Mouse (Mus musculus) CD4-positive, CD25-positive, alpha-beta regulatory T cell, adult 4 months (primary cell): ENCODE results near the gene Faap24. TPM values are rescaled to one million over a fixed set of nuclear protein-coding genes. Genes with fewer than 3 reads are reported as not detected.

Source experiments
- ATAC-seq: one replicate; pipeline ENCODE4 v1.8.0; 2017
- polyA plus RNA-seq, 2 experiments: library from polyadenylated mRNA; unstranded; fragments of 100-300 nt; shearing (Covaris generic); gene quantifications; one replicate each; pipeline ENCODE4 v1.2.1; 2017

Gene Faap24
- polyA plus RNA-seq = 10 to 100 TPM; 34.0 to 40.4 TPM

DNA sequence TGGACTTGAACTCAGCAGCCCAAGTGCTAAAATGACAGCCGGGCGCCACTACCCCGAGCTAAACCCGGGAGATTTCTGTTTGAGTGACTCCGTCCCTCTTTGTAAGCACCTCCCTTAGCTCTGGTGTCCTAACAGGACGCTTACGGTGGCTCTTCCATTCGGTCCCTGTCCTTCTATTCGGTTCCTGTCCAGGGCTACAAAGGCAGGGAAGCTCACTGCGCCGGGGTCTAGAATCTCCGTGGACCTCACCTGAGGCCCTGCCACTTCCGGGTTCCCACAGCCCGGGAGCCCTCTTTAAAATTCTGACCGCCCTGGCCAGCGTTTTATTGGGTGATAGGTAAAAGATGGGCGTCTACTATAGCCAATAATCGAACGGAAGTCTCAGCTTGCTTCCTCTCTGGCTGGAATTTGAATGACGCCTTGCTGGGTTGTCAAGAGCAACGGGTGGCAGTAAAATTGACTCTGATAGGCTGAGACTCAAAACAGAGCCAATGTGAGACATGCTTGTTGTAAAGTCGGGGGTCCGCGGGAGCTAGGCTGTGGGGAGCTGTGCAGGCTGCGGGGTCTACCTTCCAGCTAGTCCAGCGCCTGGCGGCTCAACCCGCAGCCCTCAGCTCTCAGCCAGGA lies at the start of gene Faap24, which contains the start of gene Cep89:
Gene Faap24, minus strand, starts transcription at position 295 of the 627 bp plus-strand sequence.
Gene Cep89, plus strand, starts transcription at position 494 of the 627 bp plus-strand sequence.
- ATAC-seq = peak; percentile 98

DNA sequence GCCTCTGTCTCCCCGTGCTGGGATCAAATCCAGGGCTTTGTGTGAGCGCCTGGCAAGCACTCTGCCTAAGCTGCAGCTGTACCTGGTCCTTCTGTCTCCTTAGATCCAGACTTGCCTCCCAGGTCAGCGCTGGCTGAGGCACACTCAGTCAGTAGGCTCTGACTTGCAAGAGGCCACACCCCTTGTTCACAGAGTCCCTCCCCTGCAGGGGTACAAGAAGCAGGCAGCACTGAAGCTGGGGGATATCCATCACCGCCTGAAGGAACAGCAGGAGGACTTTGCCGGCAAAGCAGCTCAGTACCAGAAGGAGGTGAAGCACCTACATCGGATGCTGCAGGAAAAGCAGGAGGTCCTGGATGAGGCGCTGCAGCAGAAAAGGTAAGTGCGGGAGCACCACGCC lies 38.6 kb upstream of the Faap24 start:
- ATAC-seq = no peak

DNA sequence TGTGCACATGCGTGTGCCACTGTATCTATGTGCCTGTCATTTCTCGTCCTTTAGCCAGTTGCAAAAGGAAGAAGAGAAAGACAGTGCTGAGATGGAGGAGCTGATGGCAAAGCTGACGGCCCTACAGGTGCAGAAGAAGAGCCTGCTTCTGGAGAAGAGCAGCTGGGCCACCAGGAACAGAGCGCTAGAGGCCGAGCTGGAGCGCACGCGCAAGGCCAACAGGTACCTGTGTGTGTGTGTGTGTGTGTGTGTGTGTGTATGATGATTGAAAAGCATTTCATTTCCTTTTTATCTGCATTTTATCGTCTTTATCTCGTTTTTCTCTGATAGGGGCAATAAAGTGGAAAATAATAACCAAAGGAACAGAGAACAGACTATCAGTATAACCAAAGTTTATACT lies 31.5 kb upstream of the Faap24 start:
- no peak for ATAC-seq

DNA sequence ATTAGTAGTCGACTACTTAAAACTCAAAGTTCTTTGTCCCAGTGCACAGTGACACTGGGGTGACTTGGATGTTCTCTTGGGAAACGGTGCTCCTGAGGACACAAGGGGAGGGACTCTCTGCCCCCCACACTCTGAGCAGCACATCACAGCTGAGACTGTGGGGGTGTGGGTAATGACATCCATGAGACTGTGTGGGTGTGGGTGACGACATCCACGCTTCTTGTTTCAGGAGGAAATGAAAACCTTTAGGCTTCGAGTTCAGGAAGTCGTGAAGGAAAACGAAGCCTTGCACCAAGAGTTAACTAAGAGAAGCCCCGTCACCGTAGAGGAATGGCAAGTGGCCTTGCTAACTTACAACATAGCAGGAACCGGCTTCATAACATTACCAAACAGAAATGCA lies 26.4 kb upstream of the Faap24 start:
- no peak for ATAC-seq

DNA sequence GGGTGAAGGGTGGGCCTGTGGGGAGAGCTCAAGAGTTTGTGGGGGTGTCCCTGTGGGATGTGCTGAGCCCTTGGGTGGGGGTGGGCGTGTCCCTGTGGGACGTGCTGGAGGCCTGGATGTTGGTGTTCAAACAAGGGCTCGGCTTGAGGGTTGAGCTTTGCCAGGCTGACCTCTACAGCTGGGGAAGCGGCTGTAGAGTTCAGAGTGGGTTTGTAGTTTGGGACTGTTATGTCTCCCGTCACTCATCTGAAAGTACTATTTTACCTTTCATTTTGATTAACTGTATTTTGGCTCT lies 20.0 kb upstream of the Faap24 start:
- ATAC-seq = no peak

DNA sequence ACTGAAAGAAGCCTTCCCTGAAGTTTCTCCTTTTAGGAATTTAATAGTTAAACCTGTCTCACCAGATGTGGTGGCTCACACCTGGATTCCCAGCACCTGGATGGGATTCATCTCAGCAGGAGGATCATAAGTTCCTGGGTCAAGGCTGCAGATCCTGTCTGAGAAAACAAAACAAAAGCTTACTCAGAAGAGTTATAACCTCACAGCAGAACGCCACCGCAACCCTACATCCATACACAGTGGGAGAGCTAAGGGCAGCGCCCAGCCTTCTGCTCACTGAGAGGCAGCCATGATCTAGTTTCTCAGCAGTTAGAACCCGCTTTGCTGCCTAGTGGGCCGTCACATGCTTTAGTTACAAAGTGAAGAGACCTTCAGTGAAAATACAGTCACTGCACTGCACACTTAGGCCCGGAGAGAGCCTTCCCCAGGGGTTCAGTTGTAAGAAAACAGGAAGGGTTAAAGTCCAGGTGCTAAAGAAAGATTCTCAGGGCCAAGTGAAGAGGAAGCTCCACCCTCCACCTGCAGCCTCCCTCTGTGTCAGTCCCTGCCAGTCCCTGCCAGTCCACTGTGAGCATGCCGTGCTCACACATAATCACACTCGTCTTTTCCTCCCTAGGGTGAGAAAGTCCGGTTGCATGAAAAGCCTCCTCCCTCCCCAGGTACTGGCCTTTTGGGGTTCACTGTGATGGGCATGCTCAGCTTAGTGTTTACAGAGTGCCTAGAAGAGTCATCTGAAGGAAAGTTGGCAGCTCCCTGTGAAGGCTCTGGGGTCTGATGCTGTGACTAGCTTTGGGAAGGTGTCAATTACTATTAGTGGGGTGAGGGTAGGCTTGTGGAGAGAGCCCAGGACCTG lies 19.4 kb upstream of the Faap24 start:
- ATAC-seq = no peak

DNA sequence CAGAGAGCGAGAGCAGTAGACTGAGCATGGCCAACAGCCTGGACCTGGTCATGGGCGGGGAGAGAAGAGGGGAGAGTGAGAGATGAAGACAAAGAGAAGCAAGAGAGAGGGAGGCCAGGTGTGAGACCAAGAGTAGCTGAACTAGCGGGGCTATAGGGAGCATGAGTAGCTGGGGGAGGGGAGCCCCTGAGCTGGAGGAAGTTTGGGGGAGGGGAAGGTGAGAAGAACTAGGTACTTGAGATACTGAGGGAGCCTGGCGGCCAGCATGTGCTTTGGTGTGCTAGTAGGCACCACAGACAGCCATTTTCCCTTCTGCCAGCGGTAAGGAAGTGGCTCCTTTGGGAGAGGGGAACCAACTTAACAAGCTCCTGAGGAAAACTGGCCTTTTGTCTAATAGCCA lies 18.6 kb upstream of the Faap24 start:
- no peak for ATAC-seq

DNA sequence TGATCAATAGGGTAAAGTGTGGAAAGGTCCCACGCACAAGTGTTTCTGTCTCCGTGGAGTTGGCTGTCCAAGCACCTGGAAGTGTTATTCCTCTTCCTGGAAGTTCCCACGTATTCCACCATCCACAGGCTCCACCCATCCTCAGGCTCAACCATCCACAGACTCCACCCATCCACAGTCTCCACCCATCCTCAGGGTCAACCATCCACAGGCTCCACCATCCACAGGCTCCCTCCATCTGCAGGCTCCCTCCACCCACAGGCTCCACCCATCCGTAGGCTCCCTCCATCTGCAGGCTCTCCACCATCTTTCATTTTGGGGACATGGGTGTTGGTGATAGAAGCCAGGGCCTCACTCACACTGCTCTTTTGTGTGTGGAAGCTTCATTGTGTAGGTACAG lies 4.5 kb upstream of the Faap24 start:
- no peak for ATAC-seq

DNA sequence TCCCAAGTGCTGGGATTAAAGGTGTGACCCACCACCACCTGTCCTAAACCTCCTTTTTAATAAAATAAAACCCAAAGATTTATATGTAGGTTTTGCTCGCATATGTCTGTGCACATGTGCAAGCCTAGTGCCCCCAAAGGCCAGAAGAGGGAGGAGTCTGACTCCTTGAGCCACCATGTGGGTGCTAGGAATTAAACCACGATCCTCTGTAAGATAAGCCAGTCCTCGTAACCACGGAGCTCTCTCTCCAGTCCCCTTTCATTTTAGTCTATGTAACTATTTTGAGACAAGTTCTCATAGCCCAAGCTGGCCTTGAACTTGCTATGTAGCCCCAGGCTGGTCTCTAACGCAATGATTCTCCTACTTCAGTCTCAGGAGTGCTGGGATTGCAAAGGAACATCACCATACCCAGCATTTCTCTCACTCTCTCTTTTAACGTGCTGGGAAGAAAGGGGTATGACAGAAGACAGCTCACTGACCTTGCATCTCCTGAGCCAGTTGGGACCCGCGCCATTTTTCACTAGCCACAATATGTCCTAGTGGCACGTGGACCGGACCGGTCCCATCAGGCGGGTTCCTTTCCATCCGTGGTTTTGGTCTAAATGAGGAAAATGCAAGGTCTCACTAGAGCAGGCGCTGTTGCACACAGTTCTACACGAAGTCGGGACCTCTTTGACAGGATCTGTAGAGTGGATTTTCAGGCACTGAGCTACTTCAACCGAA lies 741 bp downstream of the Faap24 start:
- peak; percentile 3 for ATAC-seq

DNA sequence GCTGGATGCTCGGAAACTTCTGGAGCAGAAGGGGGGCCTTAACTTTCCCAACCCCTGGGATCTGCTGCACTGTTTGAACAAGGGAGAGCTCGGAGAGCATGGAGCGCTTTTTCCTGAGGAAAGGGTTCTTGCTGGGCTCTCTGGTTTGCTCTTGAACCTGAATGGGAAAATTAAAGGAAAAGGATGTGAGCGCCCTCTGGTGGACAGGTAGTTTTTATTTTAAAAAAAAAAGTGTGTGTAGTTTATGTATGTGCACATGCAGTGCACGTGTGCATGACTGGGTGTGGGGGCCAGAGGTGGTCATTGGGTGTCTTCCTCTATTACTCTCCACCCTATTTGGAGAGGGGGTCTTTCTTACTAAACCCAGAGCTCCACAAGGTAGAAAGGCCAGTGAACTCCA lies 3.7 kb downstream of the Faap24 start:
- no peak for ATAC-seq

DNA sequence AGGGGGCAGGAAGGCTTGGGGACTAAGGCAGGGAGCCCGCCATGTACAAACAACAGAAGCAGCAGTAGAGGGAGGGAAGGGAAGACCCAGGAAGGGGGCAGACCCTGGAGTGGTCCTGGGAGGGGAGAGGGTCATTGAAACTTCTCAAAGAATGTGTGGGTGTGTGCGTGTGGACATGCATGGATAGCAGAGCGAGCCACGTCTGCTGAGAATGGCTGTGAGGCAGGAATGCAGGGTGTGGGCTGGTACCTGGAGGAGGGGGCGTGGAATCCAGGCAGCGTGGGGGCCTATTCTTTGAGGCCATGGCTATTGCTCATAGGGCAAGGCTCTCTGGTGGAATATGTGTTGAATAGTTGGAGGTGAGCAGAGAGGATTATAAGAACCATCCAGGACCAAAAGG lies 7.9 kb downstream of the Faap24 start:
- ATAC-seq = no peak

DNA sequence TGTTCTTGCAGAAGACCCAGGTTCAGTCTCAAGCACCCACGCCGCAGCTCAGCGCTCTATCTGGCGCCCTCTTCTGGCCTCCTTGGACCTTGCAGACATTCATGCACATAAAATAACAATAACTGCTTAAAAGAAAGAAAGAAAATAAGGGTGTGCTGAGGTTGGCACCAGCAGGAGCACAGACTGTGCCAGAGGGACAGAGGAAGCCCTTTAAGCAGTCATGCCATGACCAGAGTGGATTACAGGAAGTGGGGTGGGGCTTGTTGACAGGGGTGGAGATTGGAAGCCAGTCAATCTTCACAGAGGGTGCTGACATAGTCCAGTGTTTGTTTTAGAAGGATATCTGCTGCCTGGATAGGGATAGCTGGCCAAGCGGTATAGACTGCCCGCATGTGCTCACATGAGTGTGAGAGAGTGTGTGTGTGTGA lies 10.1 kb downstream of the Faap24 start:
- ATAC-seq = no peak

DNA sequence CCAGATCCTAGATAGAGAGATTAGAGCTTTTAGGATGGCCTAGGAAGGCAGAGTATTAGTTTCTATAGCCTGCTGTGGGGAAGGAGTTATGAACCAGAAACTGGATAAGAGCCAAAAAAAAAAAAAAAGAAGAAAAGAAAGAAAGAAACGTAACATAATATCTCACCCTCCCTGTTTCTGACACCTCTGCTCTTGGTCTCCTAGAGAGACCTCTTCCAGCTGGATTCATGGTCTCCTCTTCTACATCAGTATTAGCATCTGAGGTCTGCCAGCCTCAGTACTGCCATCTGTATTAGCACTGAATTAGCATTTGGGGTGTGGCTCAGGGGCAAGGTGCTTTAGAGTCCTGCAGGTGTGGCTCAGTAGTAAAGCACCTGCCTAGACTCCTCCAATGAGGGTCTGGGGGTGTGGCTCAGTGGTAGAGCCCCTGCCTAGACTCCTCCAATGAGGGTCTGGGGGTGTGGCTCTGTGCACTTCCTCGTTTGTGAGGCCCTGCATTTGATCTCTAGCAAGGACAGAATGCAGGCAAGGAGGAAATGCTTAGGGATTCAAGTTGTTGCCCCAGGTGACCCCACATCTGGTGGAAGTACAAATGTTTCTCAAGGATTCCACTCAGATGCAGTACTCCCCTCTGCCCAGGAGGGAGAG lies 13.8 kb downstream of the Faap24 start:
- ATAC-seq = no peak

DNA sequence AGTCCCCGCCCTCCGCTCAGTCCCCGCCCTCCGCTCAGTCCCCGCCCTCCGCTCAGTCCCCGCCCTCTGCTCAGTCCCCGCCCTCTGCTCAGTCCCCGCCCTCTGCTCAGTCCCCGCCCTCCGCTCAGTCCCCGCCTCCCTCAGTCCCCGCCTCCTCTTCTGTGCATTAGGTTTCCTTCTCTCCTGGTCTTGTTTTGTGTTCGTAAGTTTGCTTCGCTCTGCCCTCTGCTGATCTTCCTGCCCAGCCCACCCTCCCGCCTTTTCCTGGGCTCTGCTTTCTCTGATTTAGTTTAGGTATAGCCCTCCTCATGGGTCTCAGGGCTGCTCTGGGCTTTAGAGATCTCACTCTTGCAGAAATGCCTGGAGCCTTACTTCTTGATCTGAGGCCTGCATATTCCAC lies 14.8 kb downstream of the Faap24 start:
- ATAC-seq = no peak

DNA sequence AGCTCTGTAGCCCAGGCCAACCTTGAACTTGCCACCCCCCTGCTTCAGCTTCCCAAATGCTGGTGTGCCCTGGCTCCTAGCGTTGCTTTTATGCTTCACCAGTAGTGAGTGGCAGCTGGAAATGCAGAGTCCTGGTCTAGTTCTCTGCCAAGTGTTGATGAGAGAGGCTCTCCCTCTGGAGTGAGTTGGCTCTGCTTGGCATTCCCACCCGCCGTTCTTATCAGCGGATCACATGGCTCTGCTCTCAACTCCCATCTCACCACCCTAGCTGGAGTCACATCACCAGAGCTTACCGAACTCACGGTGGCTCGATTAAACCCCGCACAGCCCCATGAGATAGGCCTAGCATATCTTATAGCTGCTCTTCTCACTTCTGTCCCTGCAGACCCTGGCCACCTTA lies 16.3 kb downstream of the Faap24 start:
- no peak for ATAC-seq

DNA sequence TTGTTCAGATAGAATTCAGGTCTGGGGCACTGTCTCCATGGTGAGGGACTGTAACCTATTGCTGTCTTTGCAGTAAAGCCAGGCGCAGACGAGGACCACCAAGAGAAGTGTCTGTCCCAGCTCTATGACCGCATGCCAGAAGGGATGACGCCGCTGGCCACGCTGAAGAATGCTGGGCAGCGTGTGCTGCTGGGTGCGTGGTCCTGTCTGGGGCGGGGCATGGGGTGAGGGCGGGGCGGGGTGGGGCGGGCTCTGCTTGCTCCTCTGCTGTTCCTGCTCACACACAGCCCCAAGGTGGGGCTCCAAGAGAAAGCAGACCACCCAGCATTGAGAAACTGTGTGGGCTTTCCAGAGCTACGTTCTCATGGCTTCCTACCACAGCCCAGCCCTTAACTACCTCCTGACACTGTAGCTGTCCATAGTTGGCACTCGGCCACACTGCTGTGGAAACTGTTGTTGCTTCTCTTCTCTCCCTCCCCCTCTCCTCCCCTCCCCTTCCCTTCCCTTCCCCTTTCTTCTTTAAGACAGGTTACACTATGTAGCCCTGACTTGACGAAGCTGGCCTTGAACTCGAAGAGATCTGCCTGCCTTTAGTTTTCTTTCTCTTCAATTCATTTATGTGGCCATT lies 17.0 kb downstream of the Faap24 start:
- ATAC-seq = no peak

DNA sequence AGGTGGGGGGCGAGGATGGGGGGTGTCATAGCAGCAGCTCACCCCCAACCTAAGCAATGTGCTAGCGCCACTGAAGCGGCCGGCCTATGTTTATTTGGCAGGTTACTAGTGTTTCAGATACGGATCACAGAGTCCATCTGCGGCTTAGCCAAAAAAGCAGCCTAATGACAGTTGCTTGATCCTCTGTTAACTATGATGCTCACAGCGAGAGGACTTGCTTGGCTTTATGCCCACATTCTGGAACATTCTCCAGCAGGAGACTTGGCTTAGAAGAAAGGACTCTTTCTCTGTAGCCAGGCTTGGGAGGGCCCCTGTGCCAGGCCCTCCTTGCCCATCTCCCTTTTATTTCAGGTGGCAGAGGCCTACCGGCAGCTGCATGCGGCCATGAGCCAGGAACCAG lies 20.0 kb downstream of the Faap24 start:
- no peak for ATAC-seq

DNA sequence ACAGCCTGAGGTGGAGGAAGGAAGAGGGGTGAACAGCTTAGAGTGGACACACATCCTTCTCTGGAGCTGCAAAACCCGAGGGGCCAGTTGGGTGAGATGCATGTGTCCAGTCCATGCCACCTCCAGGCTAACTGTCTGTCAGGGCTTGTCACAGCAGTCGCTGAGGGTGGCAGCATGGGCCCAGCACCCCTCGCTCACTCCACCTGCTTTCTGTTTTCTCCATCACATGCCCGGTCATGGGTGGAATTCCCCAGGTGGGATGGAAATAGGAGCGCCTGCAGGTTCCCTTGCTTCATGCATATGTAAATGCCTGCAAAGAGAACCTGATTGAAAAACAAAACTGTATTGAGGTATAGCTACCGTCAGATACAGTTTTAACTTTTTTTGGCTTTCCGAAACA lies 22.4 kb downstream of the Faap24 start:
- no peak for ATAC-seq

DNA sequence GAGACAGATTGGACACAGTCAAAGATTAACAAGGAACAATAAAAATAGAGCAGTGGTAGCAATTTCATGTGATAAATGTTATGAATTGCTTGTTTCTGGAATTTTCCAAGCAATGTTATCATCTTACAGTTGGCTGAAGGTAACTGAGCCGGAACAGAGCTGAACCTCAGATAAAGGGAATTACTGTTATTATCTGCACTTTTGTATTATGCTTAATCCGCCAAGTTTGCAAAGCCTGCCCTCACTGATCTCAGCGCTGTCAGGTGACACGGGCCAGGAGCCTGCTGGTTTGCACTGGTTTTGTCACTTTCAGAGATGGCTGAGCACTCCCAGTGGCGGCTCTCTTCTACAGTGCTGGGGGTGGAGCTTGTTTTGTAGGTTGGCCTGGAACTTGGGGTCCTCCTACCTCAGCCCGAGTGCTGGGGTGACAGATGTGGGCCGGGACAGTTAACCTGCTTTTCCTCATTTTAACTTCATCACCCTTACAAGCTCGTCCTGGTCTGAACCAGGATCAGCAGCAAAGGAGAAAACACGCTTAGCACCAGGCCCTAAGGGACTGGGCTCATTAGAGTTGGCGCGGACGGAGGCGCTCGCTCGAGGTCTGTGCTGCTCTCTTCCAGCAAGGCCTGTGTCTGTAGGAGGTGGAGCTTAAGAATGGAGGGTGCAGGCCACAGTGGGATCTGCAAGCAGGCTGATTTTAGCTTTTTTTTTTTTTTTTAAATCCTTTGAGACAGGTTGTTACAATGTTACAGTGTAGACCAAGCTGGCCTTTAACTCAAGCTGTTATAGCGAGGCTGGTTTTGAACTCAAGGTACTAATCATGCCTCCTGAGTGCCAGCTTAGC lies 23.3 kb downstream of the Faap24 start:
- no peak for ATAC-seq

DNA sequence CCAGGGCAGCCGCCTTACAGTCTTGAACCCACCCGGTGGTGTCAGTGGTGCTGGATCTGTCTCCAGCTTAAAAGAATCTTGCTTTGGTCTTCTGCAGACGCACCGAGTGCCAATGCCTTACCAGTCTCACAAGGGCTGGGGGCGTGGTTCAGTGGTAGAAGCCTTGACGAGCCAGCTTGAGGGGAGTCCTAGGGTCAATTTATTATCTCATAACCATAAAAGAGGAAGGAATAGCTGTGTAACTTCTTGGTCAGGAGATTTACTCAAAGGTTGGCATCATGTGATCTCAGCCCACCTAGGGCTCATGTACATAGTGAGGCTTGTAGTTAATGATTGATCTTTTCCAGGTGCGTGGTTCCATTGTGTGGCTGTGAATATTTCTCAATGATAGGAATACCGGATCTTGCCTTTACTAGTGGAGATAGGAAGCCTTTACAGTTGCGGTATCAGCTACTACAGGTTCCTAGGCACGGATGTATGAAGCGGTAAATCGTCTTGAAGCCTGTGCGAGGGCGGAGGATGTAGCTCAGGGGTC lies 24.1 kb downstream of the Faap24 start:
- ATAC-seq = no peak

DNA sequence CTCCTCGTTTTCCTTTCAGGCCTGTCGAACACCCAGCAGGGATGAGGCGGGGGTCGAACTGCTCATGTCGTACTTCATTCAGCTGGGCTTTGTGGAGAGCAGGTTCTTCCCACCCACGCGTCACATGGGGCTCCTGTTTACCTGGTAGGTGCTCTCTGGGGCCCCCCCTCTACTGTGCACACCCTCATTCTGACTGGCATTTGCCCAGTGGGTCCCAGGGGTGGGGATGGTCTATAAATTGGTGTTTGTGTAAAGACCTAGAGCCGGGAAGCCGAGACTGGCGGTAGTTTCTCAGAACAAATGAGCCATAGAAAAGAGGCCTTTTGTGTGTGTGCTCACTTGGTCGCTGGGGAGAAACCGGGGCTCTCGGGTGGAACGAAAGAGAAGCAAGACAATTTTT lies 25.5 kb downstream of the Faap24 start:
- no peak for ATAC-seq
